Mouse (Mus musculus): Measurements from ENCODE around the gene Gm19426.

The Gm19426 gene

GRCm38 (mm10) chr2:84743561-84743960 is at the start of gene Gm19426:
Gm19426 (minus strand) TSS chr2:84743655.
- peak; percentile 19 for DNase-seq (ENCODE audit: low read depth)

GRCm38 (mm10) chr2:84793154-84793553 is 49.7 kb upstream of the Gm19426 start:
- no peak for DNase-seq (ENCODE audit: low read depth)

GRCm38 (mm10) chr2:84792516-84792915 is 49.1 kb upstream of the Gm19426 start:
- no peak for DNase-seq (ENCODE audit: low read depth)

GRCm38 (mm10) chr2:84790418-84790817 is 47.0 kb upstream of the Gm19426 start:
- DNase-seq (ENCODE audit: low read depth), result no peak

GRCm38 (mm10) chr2:84788316-84788715 is 44.9 kb upstream of the Gm19426 start:
- DNase-seq (ENCODE audit: low read depth), result no peak

GRCm38 (mm10) chr2:84783840-84784566 is 40.5 kb upstream of the Gm19426 start:
- DNase-seq (ENCODE audit: low read depth), result no peak

GRCm38 (mm10) chr2:84783315-84783714 is 39.9 kb upstream of the Gm19426 start:
- no peak for DNase-seq (ENCODE audit: low read depth)

- peak; percentile 91 for DNase-seq (ENCODE audit: low read depth)
Measured at GRCm38 (mm10) chr2:84779210-84779609, 35.8 kb upstream of the Gm19426 start.

GRCm38 (mm10) chr2:84777706-84778105 is 34.3 kb upstream of the Gm19426 start:
- DNase-seq (ENCODE audit: low read depth), result no peak

GRCm38 (mm10) chr2:84775665-84776064 is 32.2 kb upstream of the Gm19426 start:
- DNase-seq (ENCODE audit: low read depth), result no peak

- no peak for DNase-seq (ENCODE audit: low read depth)
Measured at GRCm38 (mm10) chr2:84775241-84775640, 31.8 kb upstream of the Gm19426 start, which contains the start of gene Serping1. Serping1 (minus strand) TSS chr2:84775444.

- no peak for DNase-seq (ENCODE audit: low read depth)
Measured at GRCm38 (mm10) chr2:84774751-84775150, 31.3 kb upstream of the Gm19426 start.

- no peak for DNase-seq (ENCODE audit: low read depth)
Measured at GRCm38 (mm10) chr2:84773195-84773594, 29.7 kb upstream of the Gm19426 start.

GRCm38 (mm10) chr2:84772454-84772853 is 29.0 kb upstream of the Gm19426 start:
- no peak for DNase-seq (ENCODE audit: low read depth)

- no peak for DNase-seq (ENCODE audit: low read depth)
Measured at GRCm38 (mm10) chr2:84770501-84770900, 27.0 kb upstream of the Gm19426 start.

GRCm38 (mm10) chr2:84762818-84763217 is 19.4 kb upstream of the Gm19426 start:
- DNase-seq (ENCODE audit: low read depth), result no peak

- DNase-seq (ENCODE audit: low read depth), result no peak
Measured at GRCm38 (mm10) chr2:84762295-84762694, 18.8 kb upstream of the Gm19426 start.

- no peak for DNase-seq (ENCODE audit: low read depth)
Measured at GRCm38 (mm10) chr2:84761840-84762239, 18.4 kb upstream of the Gm19426 start.

GRCm38 (mm10) chr2:84761309-84761708 is 17.9 kb upstream of the Gm19426 start:
- DNase-seq (ENCODE audit: low read depth), result no peak

GRCm38 (mm10) chr2:84760777-84761176 is 17.3 kb upstream of the Gm19426 start:
- no peak for DNase-seq (ENCODE audit: low read depth)

- peak; percentile 67 for DNase-seq (ENCODE audit: low read depth)
Measured at GRCm38 (mm10) chr2:84758542-84759127, 15.2 kb upstream of the Gm19426 start.

- no peak for DNase-seq (ENCODE audit: low read depth)
Measured at GRCm38 (mm10) chr2:84757026-84757682, 13.7 kb upstream of the Gm19426 start.

GRCm38 (mm10) chr2:84756245-84756644 is 12.8 kb upstream of the Gm19426 start:
- DNase-seq (ENCODE audit: low read depth), result no peak

Data from induced T-regulatory cell, adult 2 months (primary cell).